Mouse (Mus musculus): ENCODE data around the gene Ndufaf8.

DNA sequence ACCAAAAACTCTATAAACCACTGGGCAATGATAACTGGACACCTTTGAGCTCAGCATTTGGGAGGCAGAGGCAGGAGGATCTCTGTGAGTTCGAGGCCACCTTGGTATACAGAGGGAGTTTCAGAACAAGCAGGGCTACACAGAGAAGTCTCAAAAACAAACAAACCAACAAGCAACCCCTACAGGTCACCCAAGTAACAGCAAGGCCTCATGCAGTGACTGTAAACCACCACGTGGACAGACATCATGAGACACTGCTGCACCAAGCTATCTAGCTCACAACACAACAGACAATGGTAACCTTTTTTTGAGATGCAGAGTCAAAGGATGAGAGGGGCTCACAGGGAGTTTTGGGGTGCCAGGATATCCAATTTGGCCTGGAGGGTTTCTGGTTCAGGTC, 28.1 kb downstream of the Ndufaf8 start:
- TF ChIP-seq CTCF (IDR thresholded peaks at IDR 0.05; ENCODE audit: control insufficient read depth, insufficient read depth, insufficient replicate concordance, low read depth, low read length) (no peak), POLR2A (IDR thresholded peaks at IDR 0.05; ENCODE audit: control insufficient read depth, low read depth, low read length) (no peak)

Data from testis, adult 2 months (tissue).